Mouse (Mus musculus) ES-E14 (cell line): Measurements from ENCODE around the gene Ano2.

ENCODE experiments used
- CHD2 ChIP-seq: IDR thresholded peaks from 2 replicates; pipeline ENCODE4 v1.6.1; 2014; ENCODE audit warnings: mild to moderate bottlenecking, low read depth, low read length, inconsistent platforms
- HCFC1 ChIP-seq: IDR thresholded peaks from 2 replicates; pipeline ENCODE4 v1.6.1; 2012; ENCODE audit warnings: low read length, inconsistent platforms, borderline replicate concordance; ENCODE audit not compliant: insufficient read depth
- MAFK ChIP-seq: IDR thresholded peaks from 2 replicates; pipeline ENCODE4 v1.6.1; 2014; ENCODE audit warnings: mild to moderate bottlenecking, low read depth, low read length, inconsistent platforms; ENCODE audit not compliant: insufficient read depth
- ZNF384 ChIP-seq: IDR thresholded peaks from 2 replicates; pipeline ENCODE4 v1.6.1; 2012; ENCODE audit warnings: low read depth, low read length, inconsistent platforms

DNA sequence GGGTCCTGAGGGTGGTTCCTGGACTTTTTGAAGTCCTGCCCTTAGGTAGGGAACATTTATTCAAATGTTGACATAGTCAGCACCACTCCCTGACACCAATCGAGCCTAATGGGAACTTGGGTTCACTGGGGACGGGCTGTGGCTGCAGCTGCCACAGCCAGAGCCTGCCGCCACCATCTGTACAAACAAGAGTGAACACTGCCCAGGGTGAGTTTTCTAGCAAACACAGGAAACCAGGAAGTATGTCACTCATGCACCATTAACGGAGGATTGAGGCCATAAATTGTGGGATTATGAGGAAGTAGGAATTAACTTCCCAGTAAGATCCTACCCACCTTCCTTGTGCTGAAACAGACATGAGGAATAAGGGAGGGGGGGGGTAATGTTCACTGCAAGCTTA lies 49.7 kb upstream of the Ano2 start:
- TF ChIP-seq ZNF384 (no peak), CHD2 (no peak), MAFK (no peak), HCFC1 (no peak)
